Mouse (Mus musculus): Measurements from ENCODE around the gene E030030I06Rik.
"Not testable (repeated sequence)": the region's sequence is repeated elsewhere in the genome, so short reads cannot be mapped to it uniquely, and the experiment has no call there.

The E030030I06Rik gene

GRCm38 (mm10) chr10:22151863-22152640 is 3.0 kb upstream of the E030030I06Rik start:
- DNase-seq: not testable (repeated sequence)

GRCm38 (mm10) chr10:22151056-22151862 is 2.2 kb upstream of the E030030I06Rik start:
- DNase-seq: not testable (repeated sequence)

DNA sequence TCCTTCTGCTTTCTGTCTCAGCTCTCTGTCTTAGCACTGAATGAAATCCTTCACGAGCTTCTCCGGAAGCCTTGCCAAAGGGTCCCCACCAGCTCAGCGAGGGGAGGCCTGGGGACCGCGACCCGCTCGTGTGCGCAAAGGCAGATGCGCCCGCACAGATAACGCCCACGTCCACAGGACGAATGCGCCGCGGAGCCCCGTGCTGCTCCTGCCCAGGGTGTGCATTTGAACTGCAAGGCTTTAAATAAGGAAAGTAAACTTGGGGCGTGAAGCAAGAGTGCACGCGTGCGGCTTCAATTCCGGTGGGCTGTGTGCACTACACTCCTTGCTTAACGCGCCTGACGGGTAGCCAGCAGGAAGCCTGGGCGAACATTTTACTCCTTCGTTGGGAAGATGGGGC is 1.5 kb upstream of the E030030I06Rik start:
- no peak for DNase-seq

DNA sequence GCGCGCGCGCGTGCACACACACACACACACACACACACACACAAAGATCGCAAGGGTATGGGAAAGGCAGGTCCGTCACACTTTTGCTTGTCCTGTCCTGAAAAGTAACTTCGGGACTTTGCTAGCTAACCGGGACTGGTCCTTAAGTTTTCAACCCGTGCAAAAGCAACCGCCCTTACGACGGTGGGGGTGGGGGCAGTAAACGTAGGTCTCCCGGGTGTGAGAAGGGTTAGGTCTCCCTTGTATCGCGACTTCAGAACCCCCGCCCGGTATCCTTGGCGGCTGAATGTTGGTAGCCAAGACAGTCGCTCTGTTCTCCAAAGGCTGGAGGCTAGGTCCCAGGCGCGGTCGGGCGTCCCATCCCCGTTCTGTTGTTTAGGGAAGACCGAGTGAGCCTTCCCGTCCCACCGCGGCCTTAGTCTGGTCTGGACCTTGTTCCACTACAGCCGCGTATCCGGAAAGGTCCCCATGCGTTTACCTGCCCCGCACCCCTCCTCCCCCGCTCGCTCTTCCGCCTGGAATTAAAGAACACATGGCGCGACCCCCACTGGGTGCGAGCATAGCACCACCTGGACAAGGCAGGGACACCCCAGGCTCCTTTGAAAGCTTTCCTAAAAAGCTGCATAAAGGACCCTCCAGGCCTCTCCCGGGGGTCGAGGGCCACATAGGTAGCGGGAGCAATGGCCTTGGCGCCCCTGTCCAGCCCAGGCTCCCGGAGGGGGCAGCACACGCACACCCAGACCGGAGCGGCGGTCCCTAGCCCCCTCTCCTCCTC is 808 bp upstream of the E030030I06Rik start:
- no peak for DNase-seq

GRCm38 (mm10) chr10:22148441-22149072 is 513 bp downstream of the E030030I06Rik start:
- peak; percentile 61 for DNase-seq

- DNase-seq: no peak
Measured at GRCm38 (mm10) chr10:22142926-22143325, 6.1 kb downstream of the E030030I06Rik start.

GRCm38 (mm10) chr10:22142194-22142593 is 6.9 kb downstream of the E030030I06Rik start:
- peak; percentile 43 for DNase-seq

DNA sequence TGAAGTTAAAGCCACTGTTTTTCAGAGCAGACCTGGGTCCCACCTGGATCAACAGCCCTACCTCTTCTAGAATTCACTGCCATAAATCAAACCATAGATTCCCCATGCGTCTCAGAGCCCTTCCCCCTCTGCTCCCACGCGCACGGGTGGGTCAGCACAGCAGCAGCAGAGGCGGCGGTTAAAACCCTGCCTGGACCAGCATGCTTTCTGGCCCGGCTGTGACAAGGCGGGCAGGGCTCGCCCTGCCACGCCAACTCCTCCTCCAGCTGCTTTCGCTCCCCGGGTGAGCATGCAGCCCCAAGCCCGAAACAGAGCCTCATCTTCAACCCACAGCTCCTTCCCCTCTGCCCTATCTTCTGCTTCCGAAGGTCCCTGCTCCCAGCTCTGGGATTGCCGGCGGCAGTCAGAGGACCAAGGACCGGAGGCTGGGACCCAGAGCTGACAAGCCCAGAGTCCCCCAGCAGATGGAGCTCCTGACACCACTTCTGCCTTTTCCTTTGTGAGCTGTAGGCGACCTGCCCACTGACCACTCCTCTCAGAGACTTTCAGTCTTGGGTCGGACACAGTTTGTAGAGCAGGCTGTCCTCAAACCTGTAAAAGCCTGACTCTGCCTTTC is 8.3 kb downstream of the E030030I06Rik start:
- DNase-seq: peak; percentile 58

DNA sequence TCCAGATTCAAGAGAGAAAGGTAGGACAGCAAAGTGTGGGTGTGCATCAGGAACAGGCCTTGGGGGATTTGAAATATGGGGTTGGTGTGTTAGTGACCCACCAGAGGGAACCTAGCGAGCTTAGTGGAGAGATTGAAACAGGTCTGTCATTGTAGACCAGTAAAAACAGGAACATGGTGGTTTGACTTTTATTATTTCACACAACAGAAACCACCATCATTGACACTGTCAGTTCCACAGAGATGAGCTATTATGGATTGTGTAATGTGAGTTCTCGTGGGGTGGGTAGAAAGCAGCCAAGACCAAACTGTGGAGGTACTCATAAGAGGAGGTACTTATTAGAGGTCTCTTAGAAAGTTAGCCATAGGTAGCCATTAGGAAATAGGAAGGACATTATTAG is 74.5 kb downstream of the E030030I06Rik start:
- no peak for DNase-seq

- no peak for DNase-seq
Measured at GRCm38 (mm10) chr10:22072739-22073138, 76.3 kb downstream of the E030030I06Rik start.

GRCm38 (mm10) chr10:22070576-22070975 is 78.5 kb downstream of the E030030I06Rik start:
- DNase-seq: no peak

GRCm38 (mm10) chr10:22070168-22070567 is 78.9 kb downstream of the E030030I06Rik start:
- no peak for DNase-seq

DNA sequence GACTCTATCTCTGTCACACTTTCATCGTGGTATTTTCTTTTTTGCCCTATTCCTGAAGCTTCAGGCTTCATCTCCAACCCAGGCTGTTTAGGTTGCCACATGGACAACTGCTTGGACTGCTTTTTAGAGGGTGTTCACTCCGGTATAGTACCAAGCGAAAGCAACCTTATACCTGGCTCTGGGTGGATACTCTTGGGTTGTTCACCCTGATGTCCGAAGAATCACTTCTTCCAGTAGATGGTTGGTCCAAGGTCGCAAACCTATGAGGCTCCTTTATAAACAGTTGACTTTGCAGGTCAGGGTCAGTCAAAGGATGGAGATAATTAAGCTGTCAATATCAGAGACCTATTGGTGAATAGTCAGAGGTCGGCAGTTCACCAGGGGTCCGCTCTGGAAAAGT is 81.1 kb downstream of the E030030I06Rik start, which contains the start of gene 4930444G20Rik:
4930444G20Rik (minus strand) TSS at position 101 of the 400 bp plus-strand sequence.
- not testable (repeated sequence) for DNase-seq
